Mouse (Mus musculus) large intestine, adult 2 months (tissue): ENCODE measurements around the gene Pacs1. TPM values are rescaled to one million over a fixed set of nuclear protein-coding genes. Genes with fewer than 3 reads are reported as not detected.
A peak's percentile ranks its signal among the peaks of the same experiment; 100 is the strongest.
"Not testable (repeated sequence)": the region's sequence is repeated elsewhere in the genome, so short reads cannot be mapped to it uniquely, and the experiment has no call there.

ENCODE experiments used
- DNase-seq: peaks from one replicate; pipeline ENCODE4 v3.0.0-alpha.2; 2012; ENCODE audit warnings: low read depth, low spot score
- WGBS: fragments of 180-500 bp; shearing (Covaris S2); methylation state at CpG from one replicate; pipeline ENCODE4 v1.1.7; 2018; 5-methylcytosine and 5-hydroxymethylcytosine counted together
- polyA plus RNA-seq: library from polyadenylated mRNA; depleted of rRNA; stranded (reverse); fragments of >200 nt; gene quantifications from 2 replicates; pipeline ENCODE4 v1.2.3, GENCODE M21; 2012

The Pacs1 gene
- polyA plus RNA-seq, 1 experiment: 7.3 TPM

GRCm38 (mm10) chr19:5107556-5108270, 165.2 kb downstream of the Pacs1 start:
- DNase-seq: no peak
- WGBS: 68% methylated on average over 18 of the region's 18 CpGs

GRCm38 (mm10) chr19:5106731-5107191, 166.2 kb downstream of the Pacs1 start, which contains the start of gene Rab1b:
TSS of gene Rab1b (minus strand) at chr19:5107072.
- DNase-seq: peak; percentile 91
- under 1% methylated on average over 46 of the region's 46 CpGs for WGBS

GRCm38 (mm10) chr19:5106074-5106473, 166.8 kb downstream of the Pacs1 start:
- WGBS: 1% methylated on average over 9 of the region's 9 CpGs
- DNase-seq: no peak

- 6% methylated on average over 48 of the region's 48 CpGs for WGBS
- no peak for DNase-seq
Observed at GRCm38 (mm10) chr19:5098363-5099143, 174.4 kb downstream of the Pacs1 start, which contains the start of gene Cnih2. TSS of gene Cnih2 (minus strand) at chr19:5098521.

- 9% methylated on average over 21 of the region's 31 CpGs for WGBS
- no peak for DNase-seq
Observed at GRCm38 (mm10) chr19:5097521-5098362, 175.2 kb downstream of the Pacs1 start.

- WGBS: 11% methylated on average over 9 of the region's 9 CpGs
- no peak for DNase-seq
Observed at GRCm38 (mm10) chr19:5095887-5096474, 176.9 kb downstream of the Pacs1 start.

- no peak for DNase-seq
- WGBS: 45% methylated on average over 11 of the region's 11 CpGs
Observed at GRCm38 (mm10) chr19:5094746-5095417, 178.0 kb downstream of the Pacs1 start.

- DNase-seq: no peak
- 1% methylated on average over 21 of the region's 21 CpGs for WGBS
Observed at GRCm38 (mm10) chr19:5094243-5094632, 178.7 kb downstream of the Pacs1 start.

GRCm38 (mm10) chr19:5093481-5094242, 179.3 kb downstream of the Pacs1 start:
- DNase-seq: no peak
- WGBS: 70% methylated on average over 12 of the region's 12 CpGs

- WGBS: 90% methylated on average over 10 of the region's 10 CpGs
- DNase-seq: no peak
Observed at GRCm38 (mm10) chr19:5092083-5092482, 180.8 kb downstream of the Pacs1 start.

GRCm38 (mm10) chr19:5089324-5089723, 183.6 kb downstream of the Pacs1 start:
- 87% methylated on average over 4 of the region's 4 CpGs for WGBS

GRCm38 (mm10) chr19:5087884-5088728, 184.8 kb downstream of the Pacs1 start, which contains the start of gene Yif1a:
TSS of gene Yif1a (plus strand) at chr19:5088538.
- peak; percentile 100 for DNase-seq
- under 1% methylated on average over 58 of the region's 58 CpGs for WGBS

More at GRCm38 (mm10) chr19:5089324-5089723, 183.6 kb downstream of the Pacs1 start:
- DNase-seq: no peak

- WGBS: 50% methylated on average over 4 of the region's 4 CpGs
- not testable (repeated sequence) for DNase-seq
Observed at GRCm38 (mm10) chr19:5086533-5086932, 186.4 kb downstream of the Pacs1 start.

- DNase-seq: no peak
- 1% methylated on average over 69 of the region's 69 CpGs for WGBS
Observed at GRCm38 (mm10) chr19:5085145-5085863, 187.6 kb downstream of the Pacs1 start, which contains the start of gene Tmem151a. TSS of gene Tmem151a (minus strand) at chr19:5085531.

- 11% methylated on average over 15 of the region's 15 CpGs for WGBS
- DNase-seq: no peak
Observed at GRCm38 (mm10) chr19:5084834-5085144, 188.1 kb downstream of the Pacs1 start.

- WGBS: 62% methylated on average over 3 of the region's 3 CpGs
Observed at GRCm38 (mm10) chr19:5083961-5084833, 188.7 kb downstream of the Pacs1 start.

More at GRCm38 (mm10) chr19:5083961-5084833, 188.7 kb downstream of the Pacs1 start:
- no peak for DNase-seq
